Mouse (Mus musculus) frontal cortex, postnatal 14 days (tissue): ENCODE measurements around the gene Cox10.

Experiments used
- DNase-seq, 2 experiments: peaks; one replicate each; pipeline ENCODE4 v3.0.0; 2022; ENCODE audit warnings: low spot score in 2 of 2

The Cox10 gene

DNA sequence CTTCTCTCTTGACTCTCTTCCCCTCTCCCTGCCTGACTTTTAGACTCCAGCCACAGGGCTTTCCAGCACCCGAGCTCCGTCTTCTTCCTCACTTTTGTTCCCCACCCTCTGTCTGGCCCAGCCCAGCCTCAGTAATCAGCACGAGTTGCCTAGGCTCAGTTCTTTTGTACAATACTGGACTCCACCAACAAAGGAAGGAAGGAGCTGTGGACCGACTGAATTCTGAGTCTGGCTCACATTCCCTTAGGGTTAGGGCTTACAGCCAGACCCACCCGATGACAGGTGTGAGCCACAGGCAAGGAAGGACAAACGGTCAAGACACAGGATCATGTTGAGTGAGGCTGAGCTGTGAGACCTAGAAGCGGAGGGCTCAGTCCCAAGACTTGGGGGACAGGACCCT lies 122.5 kb downstream of the Cox10 start:
- DNase-seq: no peak

DNA sequence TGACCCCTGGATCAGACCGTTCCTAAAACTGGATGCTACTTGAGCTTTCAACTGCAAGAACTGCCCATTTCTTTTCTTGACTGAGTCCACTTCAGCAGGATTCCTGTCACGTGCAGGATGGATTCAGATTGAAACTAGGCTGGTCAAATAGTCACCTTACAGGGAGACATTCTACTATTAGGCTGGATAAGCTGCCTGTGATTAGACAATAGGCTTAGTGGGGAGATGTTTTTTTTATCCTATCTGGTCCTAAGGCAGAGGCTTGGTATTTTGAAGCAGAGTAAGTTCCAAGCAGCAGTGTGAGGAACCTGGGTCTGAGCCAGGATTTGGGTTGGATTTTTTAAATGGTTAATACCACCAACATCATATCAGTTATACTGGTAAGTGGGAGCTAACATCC lies 125.4 kb downstream of the Cox10 start:
- no peak for DNase-seq

- no peak for DNase-seq
Observed at GRCm38 (mm10) chr11:63952743-63953191, 126.5 kb downstream of the Cox10 start.

DNA sequence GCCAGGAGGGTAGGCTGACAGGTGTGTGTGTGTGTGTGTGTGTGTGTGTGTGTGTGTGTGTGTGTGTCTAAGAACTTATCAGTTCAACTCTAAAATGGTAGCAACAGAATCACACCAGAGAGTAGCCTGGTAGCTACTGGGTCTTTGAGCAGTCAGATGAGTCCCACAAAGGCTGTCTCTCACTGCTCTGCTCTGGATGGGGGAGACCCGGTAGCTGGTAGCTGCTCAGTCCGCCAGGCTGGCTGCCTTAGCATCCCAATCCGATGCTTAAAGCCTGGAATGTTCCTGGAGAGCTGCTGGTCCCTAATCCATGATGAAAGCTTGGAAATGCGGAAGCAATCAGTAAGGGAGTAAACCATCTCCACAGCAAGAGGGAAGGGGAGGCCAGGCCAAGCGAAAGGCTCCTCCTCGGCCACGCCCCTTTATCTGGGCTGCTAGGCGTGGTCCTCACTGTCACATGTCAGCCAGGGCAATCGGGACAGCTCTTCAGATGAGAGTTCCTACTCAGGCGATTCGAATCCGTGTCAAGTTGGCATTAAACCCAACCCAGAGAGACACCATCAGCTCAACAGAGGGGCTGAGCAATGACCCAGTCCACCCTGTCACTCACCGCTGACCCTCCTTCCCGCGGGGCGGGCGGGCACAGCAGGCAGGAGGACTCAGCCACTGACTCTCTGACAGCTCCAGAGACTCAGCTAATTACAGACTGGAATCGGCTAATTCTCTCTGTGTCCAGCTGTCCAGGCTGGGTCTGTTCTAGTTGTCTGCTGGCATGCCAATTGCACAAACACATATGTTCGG lies 127.2 kb downstream of the Cox10 start:
- no peak for DNase-seq

DNA sequence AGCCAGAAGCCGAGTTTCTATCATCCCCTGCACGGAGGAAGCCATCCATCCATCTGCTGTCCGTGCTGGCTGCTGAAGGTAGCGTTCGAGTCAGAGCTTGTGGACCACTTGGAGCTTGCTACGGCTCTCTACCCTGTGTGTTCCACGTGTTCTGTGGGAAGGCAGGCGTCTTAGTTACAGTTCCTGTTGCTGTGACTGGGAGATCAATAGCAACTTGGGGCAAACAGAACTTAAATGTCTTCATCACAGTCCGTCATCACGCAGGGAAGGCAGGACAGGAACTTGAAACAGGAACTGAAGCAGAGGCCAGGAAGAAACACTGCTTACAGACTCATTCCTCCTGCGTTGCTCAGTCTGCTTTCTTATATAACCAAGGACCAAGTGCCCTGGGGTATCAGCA lies 130.9 kb downstream of the Cox10 start:
- no peak for DNase-seq

GRCm38 (mm10) chr11:63947024-63947423 lies 132.2 kb downstream of the Cox10 start:
- no peak for DNase-seq

GRCm38 (mm10) chr11:63943947-63944346 lies 135.3 kb downstream of the Cox10 start:
- DNase-seq: no peak

DNA sequence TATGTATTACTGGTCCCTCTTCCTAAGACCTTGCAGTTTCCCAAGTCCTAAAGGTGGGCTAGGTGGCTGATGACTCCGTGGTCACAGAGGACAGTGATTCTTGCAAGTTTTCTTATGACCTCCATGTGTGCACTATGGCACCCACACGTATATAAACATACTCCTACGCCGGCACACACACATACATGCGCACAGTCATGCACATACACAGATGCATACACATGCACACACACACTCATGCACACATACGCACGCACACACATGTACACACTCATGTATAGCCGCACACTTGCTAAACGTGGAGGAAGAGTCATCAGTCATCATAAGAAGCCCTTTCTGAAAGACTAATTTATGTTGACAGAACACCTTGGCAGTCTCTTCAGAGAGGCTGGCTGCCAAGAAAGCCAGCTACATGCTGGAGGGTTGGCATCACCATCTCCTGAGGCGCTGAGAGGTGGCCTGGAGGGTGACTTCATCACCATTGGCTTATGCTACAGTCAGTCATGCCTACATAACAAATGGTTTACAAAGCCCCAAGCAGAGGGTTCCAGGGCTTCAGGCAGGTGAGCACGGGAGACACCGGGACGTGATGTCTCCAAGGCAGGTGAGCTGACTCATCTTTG lies 135.9 kb downstream of the Cox10 start:
- DNase-seq: no peak

GRCm38 (mm10) chr11:63942177-63942576 lies 137.1 kb downstream of the Cox10 start:
- no peak for DNase-seq

DNA sequence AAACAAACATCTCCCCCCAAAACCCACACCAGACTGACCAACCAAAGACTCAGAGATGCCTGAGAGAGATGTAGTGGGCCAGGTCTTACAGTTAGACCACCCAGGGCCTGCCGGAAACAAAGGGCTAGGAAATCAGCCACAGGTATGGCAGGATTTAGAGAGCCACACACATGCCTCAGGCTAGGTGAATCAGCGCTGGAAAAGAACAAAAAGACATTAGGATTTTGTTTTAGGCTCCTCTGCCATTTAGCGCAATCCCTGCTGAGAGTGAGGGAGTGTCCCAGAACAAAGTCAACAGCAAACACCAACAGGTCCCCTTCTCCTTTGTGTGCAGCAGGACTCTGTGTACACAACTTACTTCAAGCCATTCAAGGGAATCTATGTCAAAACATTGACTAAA lies 142.6 kb downstream of the Cox10 start:
- DNase-seq: no peak

- no peak for DNase-seq
Observed at GRCm38 (mm10) chr11:63926901-63927300, 152.4 kb downstream of the Cox10 start.

DNA sequence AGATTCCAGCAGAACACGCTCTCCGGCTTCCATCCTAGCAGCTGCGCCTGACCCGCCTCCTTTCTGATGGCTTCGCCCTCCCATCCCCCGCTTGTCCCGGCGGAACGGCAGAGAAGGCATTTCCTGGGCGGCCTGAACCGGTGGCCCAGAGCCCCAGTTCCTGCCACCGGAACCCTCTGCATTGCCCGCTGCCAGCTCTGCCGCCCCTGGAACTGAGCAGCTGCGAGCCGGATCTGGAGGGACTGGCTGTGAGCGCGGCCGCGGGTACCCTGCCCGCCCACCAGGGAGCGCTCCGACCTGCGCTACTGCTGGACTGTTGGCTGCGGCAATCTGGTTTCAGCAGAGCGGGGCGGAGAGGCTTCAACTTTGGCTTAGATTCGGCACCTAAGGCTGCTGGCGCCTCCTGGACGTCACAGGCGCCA lies 154.1 kb downstream of the Cox10 start:
- DNase-seq: peak; percentile 46 to 65

DNA sequence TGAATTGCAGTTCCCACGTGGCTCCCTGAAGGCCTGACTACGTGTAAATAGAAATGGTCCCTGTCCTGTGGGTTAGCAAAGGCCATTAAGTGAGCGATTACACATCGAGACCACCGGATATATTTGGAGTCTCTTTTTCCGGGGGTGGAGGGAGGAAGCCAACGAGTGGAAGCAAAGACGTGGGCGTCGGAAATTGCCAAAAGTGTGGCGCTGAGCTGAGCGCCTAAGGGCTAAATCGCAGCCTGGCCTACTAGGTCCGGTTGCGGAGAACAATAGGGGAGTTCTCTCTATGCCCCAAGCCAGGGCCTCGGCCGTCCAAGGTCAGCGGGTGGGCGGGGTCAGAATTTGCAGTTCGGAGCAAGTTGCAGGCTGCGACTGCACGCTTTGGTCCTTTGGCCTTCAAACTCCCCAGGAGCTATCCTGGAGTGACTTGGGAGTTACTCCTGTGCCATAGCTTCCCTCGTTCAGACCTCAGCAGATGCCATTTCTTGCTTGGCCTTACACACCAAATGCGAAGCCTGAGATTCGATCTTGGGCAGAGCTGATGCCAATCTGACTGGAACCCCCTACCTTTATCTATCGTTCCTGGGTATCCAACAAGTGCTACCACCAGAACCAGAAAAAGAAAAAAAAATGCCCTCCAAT lies 154.9 kb downstream of the Cox10 start:
- DNase-seq: no peak

- no peak for DNase-seq
Observed at GRCm38 (mm10) chr11:63923386-63923785, 155.9 kb downstream of the Cox10 start.

GRCm38 (mm10) chr11:63922091-63922621 lies 157.1 kb downstream of the Cox10 start, which contains the start of gene Hs3st3b1:
Gene Hs3st3b1, minus strand, starts transcription at chr11:63922290.
- DNase-seq: peak; percentile 77 to 82

GRCm38 (mm10) chr11:63921044-63921951 lies 158.0 kb downstream of the Cox10 start:
- no peak for DNase-seq

DNA sequence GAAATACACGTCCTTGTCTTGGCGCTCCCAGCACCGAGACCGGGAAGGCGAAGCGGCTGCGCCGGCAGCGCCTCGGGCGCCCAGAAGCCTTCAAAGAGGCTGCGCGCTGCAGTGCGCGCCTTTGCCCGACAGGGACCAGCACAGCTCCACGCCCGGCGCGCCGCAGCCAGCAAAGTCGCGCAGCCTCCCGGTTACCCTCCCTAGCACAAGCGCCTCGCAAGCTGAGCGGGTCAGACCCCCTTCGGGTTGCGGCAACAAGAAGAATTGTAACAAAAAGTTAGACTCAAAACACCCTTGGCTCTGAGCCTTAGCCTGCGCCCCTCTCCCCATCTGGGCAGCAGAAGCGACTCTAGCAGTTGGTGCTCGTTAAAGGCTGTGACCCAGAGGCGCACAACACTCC lies 158.7 kb downstream of the Cox10 start:
- DNase-seq: peak; percentile 39 to 70

DNA sequence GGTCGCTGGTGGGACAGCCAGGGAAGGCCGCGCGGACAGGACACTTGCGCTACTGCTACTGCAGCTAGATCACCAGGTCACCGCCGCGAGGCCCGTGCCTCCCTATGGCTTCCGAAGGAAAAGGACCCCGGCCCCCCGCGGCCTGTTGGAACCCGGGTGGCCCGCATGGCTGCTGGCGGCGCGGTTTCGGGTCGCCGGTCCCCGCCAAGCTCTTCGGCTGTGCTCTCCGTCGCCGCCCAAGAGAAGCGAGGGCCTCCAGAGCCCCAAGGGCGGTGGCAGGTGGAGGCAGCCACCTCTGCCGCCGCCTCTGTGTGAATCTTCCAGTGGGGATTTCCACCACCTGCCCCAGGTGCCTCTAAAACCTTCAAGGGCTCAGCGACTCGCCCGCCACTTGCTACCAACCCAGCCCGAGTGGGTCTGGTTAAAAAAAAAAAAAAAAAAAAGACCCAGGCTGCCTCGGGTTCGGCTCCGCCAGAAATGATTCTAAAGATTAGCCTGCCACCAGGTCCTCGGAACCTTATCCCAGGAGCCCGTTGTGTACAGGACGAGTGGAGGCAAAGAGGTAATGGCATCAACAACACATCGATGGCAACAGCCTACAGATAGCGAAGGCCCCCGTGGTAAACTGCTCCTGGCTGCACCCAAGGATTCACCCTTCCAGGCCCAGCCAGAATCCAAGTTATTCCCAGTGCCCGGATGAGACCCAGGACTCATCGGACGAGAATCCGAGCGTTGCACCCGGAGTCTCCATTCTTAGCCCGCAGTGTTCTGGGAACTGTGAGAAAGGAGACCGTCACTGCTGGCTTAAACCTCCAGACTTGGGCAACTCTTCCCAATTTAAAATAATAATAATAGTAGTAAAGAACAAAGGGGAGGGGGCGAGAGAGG lies 159.8 kb downstream of the Cox10 start:
- no peak for DNase-seq

DNA sequence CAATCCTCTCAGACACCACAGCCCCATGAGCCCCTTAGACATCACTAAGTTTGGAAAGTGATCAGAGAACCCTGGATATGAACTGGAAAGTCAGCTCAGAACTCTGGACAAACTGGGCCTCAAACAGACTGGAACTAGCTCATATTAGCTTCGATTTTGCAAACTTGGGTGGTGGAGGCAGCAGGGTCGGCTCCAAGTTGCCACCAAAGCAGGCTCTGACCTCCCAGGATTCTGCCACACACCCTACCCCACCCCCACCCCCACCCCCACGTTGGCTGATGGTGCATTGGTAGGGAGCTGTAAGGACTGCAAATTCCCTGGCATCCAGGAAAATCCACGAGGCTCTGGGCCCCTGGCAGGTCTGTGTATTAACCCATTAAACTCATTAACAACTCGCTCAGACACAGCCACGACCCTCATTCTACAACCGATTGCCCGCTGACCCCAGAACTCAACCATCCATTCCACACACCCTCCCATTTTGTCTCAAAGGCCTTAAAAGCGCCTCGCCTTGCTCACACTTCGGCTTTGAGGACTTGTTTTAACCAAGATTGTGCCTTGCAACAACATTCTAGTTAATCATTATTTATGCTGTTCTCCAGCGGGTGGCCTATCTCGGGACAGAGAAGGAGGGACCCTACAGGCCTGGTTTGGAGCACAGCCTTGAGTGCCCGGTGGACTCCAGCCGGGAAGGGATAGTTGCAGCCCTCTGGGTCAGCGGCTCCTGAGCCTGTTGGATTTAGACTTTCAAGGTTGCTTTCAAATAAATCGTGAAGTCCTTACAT lies 160.8 kb downstream of the Cox10 start:
- no peak for DNase-seq

GRCm38 (mm10) chr11:63917561-63917960 lies 161.7 kb downstream of the Cox10 start:
- DNase-seq: no peak
